Mouse (Mus musculus) monocyte, adult 5-6 weeks (primary cell): Measurements from ENCODE around the gene Hist1h4d. TPM values are rescaled to one million over a fixed set of nuclear protein-coding genes. Genes with fewer than 3 reads are reported as not detected.
A peak's percentile ranks its signal among the peaks of the same experiment; 100 is the strongest.
"Not testable (repeated sequence)": the region's sequence is repeated elsewhere in the genome, so short reads cannot be mapped to it uniquely, and the experiment has no call there.

ENCODE experiments used
- ATAC-seq: fragments of 153-309, 156-312 bp; replicated peaks from 2 replicates; pipeline ENCODE4 v1.8.0; 2017; ENCODE audit warnings: mild to moderate bottlenecking; ENCODE audit not compliant: low TSS enrichment, insufficient number of reproducible peaks, severe bottlenecking, poor library complexity, low FRiP score
- total RNA-seq: library from RNA; stranded (forward); fragments of 200-1000, 200-491, 200-594 nt; gene quantifications from 3 replicates; pipeline ENCODE4 v1.2.3, GENCODE M21; 2017

The Hist1h4d gene
- total RNA-seq, 1 experiment from 2014 or later: 78.9 TPM

- ATAC-seq: no peak
Measured at GRCm38 (mm10) chr13:23586099-23586939, 4.9 kb downstream of the Hist1h4d start.

- ATAC-seq: no peak
Measured at GRCm38 (mm10) chr13:23586940-23587225, 5.5 kb downstream of the Hist1h4d start.

GRCm38 (mm10) chr13:23591206-23591605 is 9.8 kb downstream of the Hist1h4d start:
- ATAC-seq: no peak

GRCm38 (mm10) chr13:23591886-23592285 is 10.5 kb downstream of the Hist1h4d start:
- ATAC-seq: not testable (repeated sequence)

- no peak for ATAC-seq
Measured at GRCm38 (mm10) chr13:23592614-23593013, 11.2 kb downstream of the Hist1h4d start.

GRCm38 (mm10) chr13:23593051-23593770 is 11.8 kb downstream of the Hist1h4d start:
- no peak for ATAC-seq

GRCm38 (mm10) chr13:23595185-23595584 is 13.8 kb downstream of the Hist1h4d start:
- ATAC-seq: no peak

GRCm38 (mm10) chr13:23595622-23596372 is 14.4 kb downstream of the Hist1h4d start:
- no peak for ATAC-seq

- ATAC-seq: peak; percentile 68; the same call in 1 of the 2 replicates
Measured at GRCm38 (mm10) chr13:23597957-23598356, 16.6 kb downstream of the Hist1h4d start.

GRCm38 (mm10) chr13:23603182-23603699 is 21.8 kb downstream of the Hist1h4d start:
- no peak for ATAC-seq

GRCm38 (mm10) chr13:23604452-23604851 is 23.1 kb downstream of the Hist1h4d start:
- no peak for ATAC-seq

GRCm38 (mm10) chr13:23605052-23605451 is 23.7 kb downstream of the Hist1h4d start:
- no peak for ATAC-seq

GRCm38 (mm10) chr13:23609209-23609608 is 27.8 kb downstream of the Hist1h4d start:
- no peak for ATAC-seq

GRCm38 (mm10) chr13:23609844-23610243 is 28.4 kb downstream of the Hist1h4d start:
- ATAC-seq: no peak

GRCm38 (mm10) chr13:23610393-23610792 is 29.0 kb downstream of the Hist1h4d start:
- no peak for ATAC-seq

GRCm38 (mm10) chr13:23611638-23612037 is 30.2 kb downstream of the Hist1h4d start:
- ATAC-seq: no peak

GRCm38 (mm10) chr13:23620056-23620732 is 38.8 kb downstream of the Hist1h4d start:
- no peak for ATAC-seq

GRCm38 (mm10) chr13:23620733-23621531 is 39.5 kb downstream of the Hist1h4d start, which contains the start of gene Hist1h2be:
Gene Hist1h2be, minus strand, starts transcription at chr13:23621124.
- ATAC-seq: peak; percentile 79
